Mouse (Mus musculus) gastrocnemius, postnatal 4 days (tissue): ENCODE data around the gene Epha10. TPM values are rescaled to one million over a fixed set of nuclear protein-coding genes. Genes with fewer than 3 reads are reported as not detected.

Source experiments
- DNase-seq, 2 experiments: peaks; one replicate each; pipeline ENCODE4 v3.0.0; 2021 to 2022; ENCODE audit warnings: low spot score in 2 of 2, mixed read lengths in 2 of 2
- long read RNA-seq, 2 experiments: library from polyadenylated mRNA; stranded (forward); transcript quantifications; one replicate each; pipeline ENCODE4 v2.0.0; 2021
- total RNA-seq, 2 experiments: library from RNA; stranded (reverse); gene quantifications; 2 replicates each; pipeline ENCODE4 v1.2.3; 2021

Epha10 gene
- not detected for total RNA-seq
- long read RNA-seq, experiment 1, partial matches to known transcripts: 0 of 1 reads
- long read RNA-seq, experiment 1, other reads (novel, unspliced or antisense): 1 of 1 reads
- long read RNA-seq, experiment 2: 0 reads

DNA sequence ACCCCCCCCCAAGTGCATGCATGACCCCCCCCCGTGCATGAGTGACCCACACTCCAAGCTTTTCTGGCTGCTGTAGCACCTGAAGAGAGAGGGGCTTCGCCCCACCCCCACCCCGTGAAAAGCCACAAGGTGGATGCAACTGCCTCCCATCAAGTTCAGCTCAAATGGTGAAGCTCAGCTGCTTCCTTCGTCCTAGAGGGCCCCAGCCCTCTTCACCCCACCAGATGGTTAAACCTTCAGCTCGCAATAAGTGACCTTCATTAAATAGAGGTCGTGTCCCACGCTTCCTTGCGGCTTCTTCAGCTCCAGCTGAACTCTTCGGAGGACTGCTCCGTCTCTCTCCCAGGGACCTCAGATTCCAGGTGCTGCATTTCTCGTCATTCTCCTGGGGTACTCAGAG is at the start of gene Epha10:
TSS of gene Epha10 (plus strand) at position 301 of the 400 bp plus-strand sequence.
- no peak for DNase-seq

DNA sequence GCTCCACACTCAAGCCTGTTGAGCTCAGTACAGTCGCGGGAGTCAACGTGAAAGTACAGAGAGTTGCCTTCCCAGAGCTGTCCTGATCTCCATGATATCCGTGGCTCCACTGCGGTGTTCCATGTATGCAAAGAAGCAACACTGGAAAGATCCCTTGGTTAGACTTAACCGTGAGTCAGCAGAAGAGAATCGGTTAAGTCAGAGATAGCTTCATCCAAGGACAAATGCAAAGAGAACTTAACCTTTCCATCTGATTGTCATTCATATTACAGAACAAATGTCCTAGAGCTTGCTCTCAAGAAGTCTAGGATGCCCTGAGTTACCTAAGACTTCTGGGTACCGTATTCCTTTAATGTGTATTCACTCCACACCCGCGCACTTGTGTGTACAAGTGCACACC is 47.9 kb upstream of the Epha10 start:
- no peak for DNase-seq

DNA sequence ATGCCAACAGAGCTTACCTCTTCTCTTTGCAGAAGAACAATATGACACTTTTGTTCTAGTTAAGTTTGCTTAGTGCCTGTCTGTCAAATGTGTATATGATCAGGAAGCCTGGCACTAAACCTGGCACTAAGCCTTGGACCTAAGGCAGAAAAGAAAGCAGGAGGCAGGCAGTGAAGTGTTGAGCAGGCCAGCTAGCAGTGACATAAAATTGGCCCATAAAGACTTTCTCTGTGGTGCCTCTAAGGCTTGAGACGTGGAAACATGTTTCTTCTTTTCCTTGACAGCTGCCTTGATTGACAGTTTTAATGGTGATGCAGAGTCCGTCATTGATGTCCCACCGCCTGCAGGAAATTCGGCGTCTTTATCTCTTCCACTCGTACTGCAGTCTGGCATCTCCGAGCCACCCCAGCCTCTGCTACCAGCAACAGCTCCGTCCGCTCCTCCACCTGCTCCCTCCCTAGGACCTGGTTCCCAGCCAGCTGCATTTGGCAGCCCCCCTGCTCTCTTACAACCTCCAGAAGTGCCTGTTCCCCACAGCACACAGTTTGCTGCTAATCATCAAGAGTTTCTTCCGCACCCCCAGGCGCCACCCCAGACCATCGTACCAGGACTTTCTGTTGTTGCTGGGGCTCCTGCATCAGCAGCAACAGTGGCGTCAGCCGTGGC is 42.5 kb upstream of the Epha10 start:
- DNase-seq: no peak

DNA sequence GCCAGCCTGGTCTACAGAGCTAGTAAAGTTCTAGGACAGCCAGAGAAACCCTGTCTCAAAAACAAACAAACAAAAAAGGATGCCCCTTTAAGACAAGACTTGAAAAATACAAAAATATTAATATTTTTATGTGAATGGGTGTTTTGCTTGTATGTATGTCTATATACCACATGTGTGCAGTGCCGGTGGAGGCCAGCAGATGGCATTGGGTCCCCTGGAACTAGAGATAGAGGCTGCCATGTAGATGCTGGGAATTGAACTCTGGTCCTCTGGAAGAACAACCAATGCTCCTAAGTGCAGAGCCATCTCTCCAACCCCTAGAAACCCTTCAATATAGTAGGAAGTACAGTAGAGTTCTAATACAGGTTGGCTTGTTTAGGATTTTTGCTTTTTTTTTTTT is 39.7 kb upstream of the Epha10 start:
- no peak for DNase-seq

DNA sequence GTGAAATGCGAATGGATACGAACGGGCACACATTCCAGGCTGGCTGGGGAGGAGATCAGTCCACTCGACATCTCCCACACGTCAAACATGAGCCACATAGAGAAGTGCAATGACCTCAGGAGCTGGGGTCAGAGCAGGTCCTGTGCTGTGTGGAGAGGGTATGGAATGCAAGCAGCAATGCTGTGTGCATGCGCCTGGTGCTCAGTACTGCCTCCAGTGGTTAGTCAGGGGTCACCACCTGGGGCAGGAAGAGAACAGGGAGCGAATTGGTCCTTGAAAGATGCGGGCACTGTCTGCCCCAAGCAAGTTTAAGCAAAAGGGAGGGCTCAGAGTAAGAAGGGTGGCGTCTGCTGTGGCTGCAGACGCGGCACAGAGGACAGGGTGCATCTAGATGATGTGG is 37.2 kb upstream of the Epha10 start:
- DNase-seq: peak in 1 of 2 experiments; percentile 25

DNA sequence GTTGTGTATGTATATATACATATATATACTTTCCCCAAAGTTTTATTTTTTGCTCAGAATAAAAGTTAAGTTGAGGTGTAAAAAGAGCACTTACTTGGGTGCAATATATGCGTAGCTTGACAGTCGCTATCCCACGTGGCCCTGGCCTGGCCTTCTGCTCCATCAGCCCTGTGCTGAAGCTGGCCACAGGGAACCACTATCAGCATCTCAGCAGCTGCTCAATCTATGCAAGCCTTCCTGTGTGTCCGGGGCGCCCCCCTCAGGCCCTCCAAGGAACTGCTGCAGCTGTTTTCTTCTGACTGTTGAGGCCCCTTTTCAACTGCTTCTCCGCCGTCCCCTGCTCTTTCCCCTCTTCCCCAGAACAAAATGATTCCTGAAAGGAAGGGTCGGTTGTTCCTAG is 33.1 kb upstream of the Epha10 start:
- peak; percentile 75 to 83 for DNase-seq

DNA sequence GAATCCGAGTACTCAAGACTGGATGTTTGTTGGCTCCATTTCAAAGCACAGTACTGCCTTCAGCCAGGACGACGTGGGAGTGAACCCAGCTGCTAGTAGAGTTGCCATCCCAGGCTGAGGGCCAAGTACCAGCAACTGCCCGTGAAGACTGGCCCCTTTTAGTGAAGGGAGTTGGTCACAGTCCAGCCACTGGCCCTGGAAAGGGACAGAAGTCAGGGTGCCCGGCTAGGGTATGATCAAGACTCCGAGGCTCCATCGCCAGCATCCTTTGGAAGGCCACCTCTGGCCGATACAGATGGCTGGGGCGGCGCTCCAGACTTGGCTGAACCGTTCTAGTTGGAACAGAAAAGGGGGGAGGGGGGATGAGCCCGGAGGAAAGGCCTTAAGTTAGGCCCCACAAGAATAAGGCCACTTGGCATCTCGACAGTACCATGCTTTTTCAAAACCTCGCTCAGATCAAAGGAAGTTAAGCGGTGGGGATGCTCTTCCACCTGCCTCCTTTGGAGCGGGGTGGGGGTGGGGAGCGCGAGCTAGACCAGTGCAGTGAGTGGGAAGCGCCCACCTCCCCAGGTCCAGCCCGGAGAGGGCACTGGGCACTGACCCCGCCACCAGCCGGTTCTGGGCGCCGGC is 31.0 kb upstream of the Epha10 start:
- DNase-seq: peak; percentile 35 to 79

DNA sequence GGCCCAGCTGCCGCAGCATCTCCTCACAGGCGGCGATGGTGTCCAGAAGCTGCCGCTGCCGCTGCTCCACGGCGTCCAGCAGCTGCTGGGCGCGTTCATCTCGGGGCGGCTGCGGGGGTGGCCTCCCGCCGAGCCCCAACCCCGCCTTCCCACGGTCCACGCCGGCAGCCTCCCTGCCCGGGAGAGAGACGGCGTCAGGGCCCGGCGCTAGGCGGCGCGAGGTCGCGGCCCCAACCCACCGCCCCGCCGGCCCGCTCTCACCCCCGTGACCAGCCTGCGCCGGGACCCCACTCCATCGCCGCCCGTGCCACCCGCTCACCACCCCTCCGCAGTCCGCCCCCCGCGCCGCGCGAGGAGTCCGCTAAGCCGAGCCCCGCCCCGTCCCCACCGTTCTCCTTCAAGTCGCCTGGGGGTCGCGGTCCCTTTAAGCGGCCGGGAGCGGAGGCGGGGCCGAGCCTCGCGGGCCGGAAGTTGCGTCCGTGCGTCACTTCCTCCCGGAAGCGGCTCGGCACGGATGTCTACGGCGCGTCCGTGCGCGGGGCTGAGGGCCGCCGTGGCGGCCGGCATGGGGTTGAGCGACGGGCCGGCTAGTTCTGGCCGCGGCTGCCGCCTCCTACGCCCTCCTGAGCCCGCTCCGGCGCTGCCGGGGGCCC is 30.3 kb upstream of the Epha10 start, which contains the start of gene Yrdc:
TSS of gene Yrdc (plus strand) at position 419 of the 653 bp plus-strand sequence.
- peak; percentile 92 to 95 for DNase-seq

DNA sequence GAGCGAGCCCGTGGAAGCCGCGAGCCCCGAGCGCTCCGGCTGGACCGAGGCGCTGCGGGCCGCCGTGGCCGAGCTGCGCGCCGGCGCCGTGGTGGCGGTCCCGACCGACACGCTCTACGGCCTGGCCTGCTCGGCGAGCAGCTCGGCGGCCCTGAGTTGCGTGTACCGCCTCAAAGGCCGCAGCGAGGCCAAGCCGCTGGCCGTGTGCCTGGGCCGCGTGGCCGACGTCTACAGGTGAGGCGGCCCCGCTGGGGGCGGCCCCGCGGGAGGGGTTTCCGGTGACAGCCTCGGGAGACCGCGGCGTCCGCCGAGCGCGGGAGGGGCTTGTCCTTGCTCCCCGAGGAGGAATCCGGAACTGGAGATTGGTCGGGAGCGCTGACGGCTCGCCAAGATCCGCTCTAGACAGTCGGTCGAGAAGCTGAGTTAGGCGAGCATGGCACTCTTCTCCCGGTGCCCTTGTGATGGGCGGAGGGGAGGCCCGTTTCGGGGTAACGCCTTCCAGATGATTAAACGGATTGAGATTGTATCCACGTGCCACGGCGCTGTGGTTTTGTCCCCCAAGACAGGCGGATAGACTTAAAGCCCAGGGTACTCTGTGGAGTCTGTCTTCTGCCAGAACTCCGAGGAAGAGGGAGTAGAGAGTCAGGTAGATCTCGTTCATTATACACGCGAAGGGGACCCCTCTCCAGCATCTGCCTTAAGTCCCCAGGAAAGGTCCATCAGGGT is 29.6 kb upstream of the Epha10 start, which contains the start of gene 1110065P20Rik:
TSS of gene 1110065P20Rik (minus strand) at position 264 of the 726 bp plus-strand sequence.
- DNase-seq: peak; percentile 44 to 70

DNA sequence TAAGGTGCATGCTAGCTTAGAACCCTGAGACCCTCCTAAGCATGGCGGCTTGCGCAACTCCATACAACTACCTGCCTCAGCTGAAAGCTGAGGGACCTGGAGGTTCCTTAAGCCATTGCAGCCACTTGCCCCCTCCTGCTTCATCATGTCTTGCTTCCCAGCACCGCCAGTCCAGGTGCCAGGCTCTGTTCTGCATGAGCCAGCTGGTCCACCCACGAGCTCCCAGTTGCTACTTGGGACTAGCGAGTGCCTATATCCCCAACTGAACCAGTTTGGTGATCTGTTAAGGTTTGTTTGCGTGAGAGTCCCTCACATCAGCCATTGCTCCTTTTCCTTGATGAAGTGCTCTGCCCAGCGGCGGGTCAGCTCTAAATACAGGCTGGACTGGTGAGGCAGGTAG is 24.4 kb upstream of the Epha10 start:
- no peak for DNase-seq

DNA sequence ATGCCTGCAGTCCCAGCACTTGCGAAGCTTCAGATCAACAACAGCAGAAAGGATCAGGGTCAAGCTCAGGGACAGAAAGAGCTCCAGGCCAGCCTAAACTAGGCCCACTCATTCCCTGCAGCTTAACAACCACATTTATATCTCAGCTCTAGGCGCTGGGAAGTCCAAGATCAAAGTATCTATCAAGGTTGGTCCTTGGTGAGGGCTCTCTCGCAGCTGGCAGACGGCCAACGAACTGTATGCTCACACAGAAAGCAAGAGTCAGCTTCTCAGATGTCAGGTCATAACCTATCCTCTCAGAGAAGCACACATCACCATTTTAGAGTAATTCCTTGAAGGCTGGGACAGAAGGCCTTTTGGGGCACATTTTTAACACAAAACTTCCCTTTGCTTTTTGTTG is 22.3 kb upstream of the Epha10 start:
- no peak for DNase-seq

DNA sequence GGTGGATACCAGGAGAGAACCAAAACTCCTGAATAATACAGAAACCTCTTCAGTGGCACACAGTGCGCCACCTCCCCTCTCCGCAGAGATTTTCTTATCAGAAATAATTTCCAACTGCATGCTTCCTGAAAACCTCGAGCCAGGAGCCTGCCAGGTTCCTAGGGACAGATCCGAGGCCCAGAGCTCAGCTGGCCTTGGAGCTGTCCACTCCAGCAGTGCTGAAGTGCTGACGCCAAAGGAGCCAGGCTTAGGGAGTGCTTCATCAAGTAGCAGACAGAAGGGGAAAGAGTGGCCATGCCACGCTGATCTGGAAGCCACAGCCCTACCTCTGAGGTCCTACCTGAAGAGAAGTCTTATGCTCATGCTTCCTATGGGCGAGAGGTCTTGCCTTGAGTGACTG is 20.3 kb upstream of the Epha10 start:
- peak; percentile 60 to 77 for DNase-seq

DNA sequence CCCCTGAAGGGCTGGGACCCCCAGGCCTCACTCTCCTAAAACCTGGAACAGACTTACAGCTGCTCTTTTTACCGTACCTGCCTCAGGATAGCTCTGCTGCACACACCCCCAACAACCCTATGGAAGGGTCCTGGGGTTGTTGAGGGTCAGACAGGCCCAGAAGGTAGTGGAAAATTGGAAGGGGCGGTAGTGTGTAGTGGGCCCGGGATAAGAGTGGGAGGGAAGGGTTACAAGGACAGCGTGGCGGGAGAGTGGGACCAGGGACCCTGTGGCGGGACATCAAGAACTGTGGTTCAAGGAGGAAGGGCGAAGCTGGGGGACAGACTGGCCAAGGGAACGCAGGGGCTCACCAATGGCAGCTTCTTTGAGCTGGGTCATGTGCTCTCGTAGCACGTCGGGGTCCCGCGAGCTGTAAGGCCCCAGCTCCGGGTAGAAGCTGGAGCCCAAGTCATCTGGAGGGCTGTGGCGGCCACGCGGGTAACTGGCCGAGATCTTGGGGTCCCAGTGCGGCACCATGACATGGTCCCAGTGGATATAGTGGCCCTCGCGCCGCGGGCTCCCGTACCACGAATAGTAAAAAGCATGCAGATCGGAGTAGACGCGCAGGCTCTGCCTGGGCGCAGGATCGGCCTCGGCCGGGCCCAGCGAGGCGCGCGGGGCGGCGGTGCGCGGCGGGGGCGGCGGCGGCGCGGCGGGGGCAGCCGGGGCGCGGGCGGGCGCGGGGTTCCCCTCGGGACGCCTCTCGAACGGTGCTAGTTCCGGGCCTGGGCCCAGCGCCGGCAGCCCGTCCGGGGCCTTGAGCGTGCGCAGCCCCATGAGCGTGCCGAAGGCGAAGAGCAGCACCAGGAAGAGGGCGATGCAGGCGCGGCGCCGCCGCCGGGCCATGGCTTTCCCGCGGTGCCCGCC is 19.2 kb upstream of the Epha10 start, which contains the start of gene Maneal:
TSS of gene Maneal (minus strand) at position 889 of the 906 bp plus-strand sequence.
- DNase-seq: no peak

DNA sequence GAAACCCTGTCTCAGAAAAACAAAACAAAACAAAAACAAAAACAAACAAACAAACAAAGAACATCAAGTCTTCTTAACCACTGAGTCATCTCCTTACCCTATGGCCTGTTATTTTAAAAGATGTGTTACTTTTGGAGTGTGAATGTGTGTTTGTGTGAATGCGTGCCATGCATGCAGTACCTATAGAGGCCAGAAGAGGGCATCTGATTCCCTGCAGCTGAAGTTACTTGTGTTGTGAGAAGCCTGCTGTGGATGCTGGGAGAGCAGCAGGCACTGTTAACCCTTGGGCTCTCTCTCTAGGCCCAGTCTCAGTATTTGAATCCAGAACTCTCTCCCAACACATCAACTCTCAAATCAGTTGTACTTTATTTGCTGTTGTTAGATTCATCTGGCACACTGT is 8.0 kb upstream of the Epha10 start:
- no peak for DNase-seq

DNA sequence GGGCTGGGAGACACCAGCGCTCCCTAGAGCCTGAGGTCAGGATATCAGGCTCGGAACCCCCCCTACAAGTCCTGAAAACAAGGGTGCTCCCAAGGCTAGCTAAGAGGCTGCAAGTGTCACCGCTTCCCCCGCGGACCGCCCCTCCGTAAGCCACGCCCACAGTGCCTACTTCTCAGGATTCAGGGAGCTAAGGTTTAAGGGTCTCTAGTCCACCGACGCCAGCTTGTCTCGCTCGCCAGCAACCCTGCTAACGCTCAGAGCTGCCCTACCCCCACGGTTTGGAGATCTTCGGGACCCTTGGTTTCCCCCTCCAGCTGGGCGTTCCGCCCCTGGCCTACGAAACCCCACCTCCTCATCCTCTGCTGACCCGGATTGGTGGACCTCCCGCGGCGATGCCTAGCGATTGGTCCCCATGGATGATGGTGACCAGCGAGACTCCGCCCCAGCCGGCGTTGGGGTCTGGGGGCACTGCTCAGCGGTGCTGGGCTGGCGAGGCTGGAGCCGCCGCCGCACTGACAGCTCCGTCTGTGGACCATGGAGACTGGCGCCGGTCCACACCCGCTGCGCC is 726 bp downstream of the Epha10 start:
- DNase-seq: no peak

DNA sequence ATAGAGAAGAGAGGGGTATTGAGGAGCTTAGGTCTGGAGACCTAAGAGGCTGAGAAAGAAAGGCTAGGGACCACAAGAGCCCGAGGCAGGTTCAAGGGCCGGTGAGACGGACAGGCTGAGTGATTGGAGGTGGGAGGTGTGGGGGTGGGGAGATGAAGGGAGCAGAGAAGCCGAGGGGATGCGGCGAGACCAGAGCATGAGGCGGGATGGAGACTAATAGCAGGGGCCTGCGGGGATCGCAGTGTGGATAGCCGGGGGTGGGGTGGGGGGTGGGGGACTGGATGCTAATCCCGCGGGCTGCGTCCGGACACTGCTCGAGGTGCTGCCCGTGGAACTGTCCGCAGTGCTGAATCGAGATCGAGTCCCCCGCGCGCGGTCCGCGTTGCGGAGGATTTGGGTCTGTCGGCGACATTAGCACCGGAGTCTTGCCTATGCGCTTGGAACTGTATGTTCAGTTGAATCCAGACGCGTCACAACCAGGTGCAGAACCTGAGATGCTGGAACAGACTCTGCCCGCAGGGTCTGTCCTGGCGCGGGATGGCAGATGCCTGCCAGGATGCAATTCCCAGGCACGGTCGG is 1.5 kb downstream of the Epha10 start:
- DNase-seq: peak in 1 of 2 experiments; percentile 52

DNA sequence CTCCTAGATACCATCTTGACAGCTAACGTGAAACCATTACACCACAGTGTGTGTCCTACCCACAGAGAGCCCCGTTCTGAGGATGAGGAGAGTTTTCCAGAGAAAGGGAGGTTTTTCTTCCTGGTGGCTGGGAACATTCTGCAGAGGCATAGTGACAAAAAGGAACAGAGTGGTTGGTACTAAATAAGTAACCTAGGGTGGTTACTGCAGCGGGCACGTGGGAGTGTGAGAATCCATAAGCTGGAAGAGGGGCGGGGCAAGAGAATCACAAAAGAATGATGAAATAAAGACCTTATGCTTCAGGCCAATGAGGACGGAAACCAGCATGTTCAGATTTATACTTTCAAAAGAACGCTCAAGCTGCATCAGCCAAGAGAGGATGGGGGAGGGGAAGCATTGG is 8.0 kb downstream of the Epha10 start:
- no peak for DNase-seq

DNA sequence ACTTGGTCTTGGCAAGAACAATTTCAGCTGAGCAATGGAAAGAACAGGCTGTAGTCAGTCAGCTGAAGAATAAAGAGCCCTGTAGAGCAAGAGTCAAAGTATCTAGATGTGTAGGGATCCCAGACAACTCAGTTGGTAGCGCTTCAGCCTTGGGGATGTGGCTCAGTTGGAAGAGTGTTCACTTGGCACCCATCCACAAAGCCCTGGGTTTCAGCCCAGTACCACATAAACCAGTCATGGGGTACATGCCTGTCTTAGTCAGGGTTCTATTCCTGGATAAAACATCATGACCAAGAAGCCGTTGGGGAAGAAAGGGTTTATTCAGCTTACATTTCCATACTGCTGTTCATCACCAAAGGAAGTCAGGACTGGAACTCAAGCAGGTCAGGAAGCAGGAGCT is 9.2 kb downstream of the Epha10 start:
- no peak for DNase-seq

DNA sequence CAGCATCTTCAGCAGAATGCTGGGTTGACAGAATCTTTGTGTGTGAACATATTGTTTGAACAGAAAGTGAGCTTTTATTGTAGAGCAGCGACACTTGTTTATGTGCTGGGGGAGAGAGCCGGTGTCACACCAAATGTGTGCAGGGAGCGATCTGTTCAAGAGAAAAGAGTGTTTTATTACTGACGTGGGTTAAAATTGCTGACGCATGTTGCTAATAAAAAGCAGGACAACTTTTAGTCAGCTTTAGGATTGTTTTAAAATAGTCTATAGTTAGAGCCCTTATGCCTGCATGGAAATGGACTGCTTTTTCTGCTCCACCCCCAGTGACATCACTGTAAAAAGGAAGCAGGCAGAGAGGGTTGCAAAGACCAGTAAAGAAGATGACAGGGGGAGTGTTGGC is 10.1 kb downstream of the Epha10 start:
- no peak for DNase-seq

DNA sequence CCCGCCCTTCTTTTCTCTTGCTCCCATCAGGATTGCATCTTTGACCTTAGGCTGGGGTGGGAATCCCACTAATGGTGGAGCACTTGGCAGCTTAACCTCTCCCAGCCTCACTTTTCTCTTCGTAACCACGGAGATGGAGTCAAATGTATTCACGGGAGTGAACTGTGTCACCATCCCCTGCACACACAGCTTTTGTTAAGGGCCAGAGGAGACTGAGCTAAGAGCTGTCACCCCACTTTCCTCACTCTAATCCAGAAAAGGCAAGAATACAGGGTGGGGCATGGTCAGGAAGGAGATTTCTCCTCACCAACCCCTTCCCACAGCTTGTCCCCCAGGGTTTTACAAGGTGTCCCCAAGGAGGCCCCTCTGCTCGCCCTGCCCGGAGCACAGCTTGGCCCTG is 13.1 kb downstream of the Epha10 start:
- DNase-seq: no peak
